Mouse (Mus musculus) E14TG2a.4 (cell line): ENCODE data around the gene Gkn2.

Experiments used
- CTCF ChIP-seq: conservative IDR thresholded peaks from 2 replicates; pipeline ENCODE4 v1.5.1; 2014; ENCODE audit warnings: low read length
- NANOG ChIP-seq: IDR thresholded peaks from 2 replicates; pipeline ENCODE4 v1.6.1; 2014; ENCODE audit warnings: borderline replicate concordance, low read length, mixed read lengths
- POU5F1 ChIP-seq: IDR thresholded peaks from 2 replicates; pipeline ENCODE4 v1.6.1; 2014; ENCODE audit warnings: low read length, borderline replicate concordance

DNA sequence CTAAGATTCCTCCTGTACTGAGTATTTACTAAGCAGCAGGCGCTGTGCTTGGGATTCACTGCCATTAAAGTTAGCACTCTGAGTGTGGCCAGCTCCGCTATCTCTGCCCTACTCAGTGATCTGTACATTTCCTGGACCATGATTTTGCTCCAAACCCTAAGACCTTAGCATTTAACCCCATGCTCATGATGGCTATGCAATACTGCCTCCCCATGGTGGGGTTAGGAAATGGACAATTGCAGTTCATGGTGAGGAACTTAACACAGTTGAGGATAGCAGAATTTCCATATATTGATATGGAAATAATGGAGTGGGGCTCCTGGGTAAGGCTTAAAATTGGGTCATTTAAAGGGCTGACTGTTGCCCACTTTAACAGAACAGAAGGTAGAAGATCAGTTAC lies 49.8 kb upstream of the Gkn2 start:
- TF ChIP-seq CTCF (peak; percentile 48), NANOG (no peak), POU5F1 (no peak)
